Mouse (Mus musculus) urinary bladder, postnatal 25 days (tissue): ENCODE data around the gene Ring1.
"Not testable (repeated sequence)": the region's sequence is repeated elsewhere in the genome, so short reads cannot be mapped to it uniquely, and the experiment has no call there.

Experiments
- DNase-seq: peaks from one replicate; pipeline ENCODE4 v3.0.0; 2022; ENCODE audit warnings: low spot score

Gene Ring1

GRCm38 (mm10) chr17:34028501-34029149, 4.1 kb upstream of the Ring1 start:
- DNase-seq: no peak

- DNase-seq: peak; percentile 89
These were observed 3.3 kb upstream of the Ring1 start, which contains the start of gene H2-Ke6 for GRCm38 (mm10) chr17:34027656-34028223. Gene H2-Ke6 (minus strand): TSS chr17:34028060.

GRCm38 (mm10) chr17:34026917-34027655, 2.6 kb upstream of the Ring1 start:
- no peak for DNase-seq

- DNase-seq: no peak
These were observed 1.7 kb upstream of the Ring1 start for GRCm38 (mm10) chr17:34026221-34026620.

GRCm38 (mm10) chr17:34025756-34026151, 1.3 kb upstream of the Ring1 start:
- no peak for DNase-seq

GRCm38 (mm10) chr17:34024861-34025755, 628 bp upstream of the Ring1 start:
- DNase-seq: no peak

GRCm38 (mm10) chr17:34023678-34024077, 802 bp downstream of the Ring1 start:
- DNase-seq: no peak

GRCm38 (mm10) chr17:34022987-34023386, 1.5 kb downstream of the Ring1 start:
- DNase-seq: no peak

- no peak for DNase-seq
These were observed 2.1 kb downstream of the Ring1 start for GRCm38 (mm10) chr17:34022414-34022783.

- DNase-seq: no peak
These were observed 2.7 kb downstream of the Ring1 start for GRCm38 (mm10) chr17:34021539-34022413.

- no peak for DNase-seq
These were observed 11.0 kb downstream of the Ring1 start for GRCm38 (mm10) chr17:34013436-34013835.

- no peak for DNase-seq
These were observed 14.3 kb downstream of the Ring1 start for GRCm38 (mm10) chr17:34010156-34010555.

- DNase-seq: no peak
These were observed 17.9 kb downstream of the Ring1 start for GRCm38 (mm10) chr17:34006570-34006969.

GRCm38 (mm10) chr17:34003426-34003825, 21.1 kb downstream of the Ring1 start:
- peak; percentile 30 for DNase-seq

GRCm38 (mm10) chr17:34000796-34001195, 23.7 kb downstream of the Ring1 start:
- DNase-seq: not testable (repeated sequence)

- DNase-seq: peak; percentile 90
These were observed 24.3 kb downstream of the Ring1 start, which contains the start of gene H2-K1 for GRCm38 (mm10) chr17:34000150-34000537. Gene H2-K1 (minus strand): TSS chr17:34000347.

- DNase-seq: peak; percentile 24
These were observed 24.9 kb downstream of the Ring1 start for GRCm38 (mm10) chr17:33999341-34000149.

- not testable (repeated sequence) for DNase-seq
These were observed 25.8 kb downstream of the Ring1 start for GRCm38 (mm10) chr17:33998697-33999096.

- DNase-seq: not testable (repeated sequence)
These were observed 27.5 kb downstream of the Ring1 start for GRCm38 (mm10) chr17:33997025-33997424.

GRCm38 (mm10) chr17:33995651-33996050, 28.8 kb downstream of the Ring1 start:
- DNase-seq: no peak
